17 mouse cellular contexts compared by ENCODE assay signal in the genomic region with DNA sequence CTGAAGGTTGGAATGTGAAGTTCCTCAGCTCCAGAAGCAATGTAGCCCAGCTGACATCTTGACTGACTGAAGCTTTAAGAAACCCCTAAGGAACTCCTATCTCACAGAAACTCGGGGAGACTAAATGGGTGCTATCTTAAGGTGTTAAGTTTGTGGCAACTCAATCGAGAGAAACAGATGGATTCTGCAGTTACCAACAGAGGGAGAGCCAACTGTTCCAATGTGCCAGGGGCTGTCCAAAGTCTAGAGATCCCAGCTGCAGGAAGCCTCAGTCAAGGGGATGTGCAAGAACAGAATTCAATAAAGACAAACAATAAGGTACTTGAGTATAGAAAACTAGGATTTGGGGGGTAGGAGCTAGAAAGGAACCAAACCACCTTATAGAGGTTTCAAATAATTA.
"Had no signal": no experiment of that assay in that cellular context is flagged by ENCODE, and none has a peak within 500 bp of the region (broad histone marks: within the 10 kb centered on the region; RNA-seq: fewer than 3 reads in every experiment).

No protein-coding gene starts in this region.

- DNase-seq: lung, adult 18-20 months; lung, embryonic 14.5 days; lung, postnatal 10 days; lung, postnatal 4 days; midbrain, embryonic 14.5 days; retina, postnatal 1 day; right cerebral cortex, postnatal 14 days; right cerebral cortex, postnatal 4 days; spleen, adult 18-20 months; thymus, adult 18-20 months; thymus, postnatal 14 days; thymus, postnatal 36 days had no signal

- H3K4me3 ChIP-seq: midbrain, embryonic 10.5 days; midbrain, embryonic 12.5 days; myocyte; neural tube, embryonic 13.5 days; neural tube, embryonic 15.5 days had no signal

- H3K27ac ChIP-seq: midbrain, embryonic 10.5 days; midbrain, embryonic 12.5 days; neural tube, embryonic 13.5 days; neural tube, embryonic 15.5 days had no signal
